ENCODE assay signal across 7 mouse cellular contexts in genomic region chr6:88084278-88085151, GRCm38 (mm10). TPM values are rescaled to one million over a fixed set of nuclear protein-coding genes. Genes with fewer than 3 reads are reported as not detected.
A peak's percentile ranks its signal among the peaks of the same experiment; 100 is the strongest.
DNase-seq lines count a peak whose midpoint lies in the region; ATAC-seq lines count a peak whose summit lies in the region.

TSS of gene Rpn1 (plus strand) at chr6:88084482.

- no peaks in the 10 kb centered on the region for H3K36me3 ChIP-seq in embryonic facial prominence, embryonic 11.5 days (replicated peaks; ENCODE audit: control insufficient read depth, insufficient read depth, low read depth, low read length)
- no peaks in the 10 kb centered on the region; the same call in 1 of the 2 replicates for H3K36me3 ChIP-seq in limb, embryonic 11.5 days (ENCODE audit: control insufficient read depth, insufficient read depth, low read length)
- H3K36me3 ChIP-seq in midbrain, embryonic 14.5 days (ENCODE audit: control insufficient read depth, insufficient read depth, low read length), result peaks cover 6% of the 10 kb centered on the region; the same call in 1 of the 2 replicates

- no peaks in the 10 kb centered on the region; the same call in 1 of the 2 replicates for H3K27me3 ChIP-seq in embryonic facial prominence, embryonic 11.5 days (ENCODE audit: control insufficient read depth, insufficient read depth, low read length)
- no peaks in the 10 kb centered on the region for H3K27me3 ChIP-seq in limb, embryonic 11.5 days (ENCODE audit: control insufficient read depth, insufficient read depth, low read length)
- no peaks in the 10 kb centered on the region for H3K27me3 ChIP-seq in midbrain, embryonic 14.5 days (ENCODE audit: control insufficient read depth, insufficient read depth, low read length)

- DNase-seq in adrenal gland, postnatal 14 days, result peak; percentile 100
- DNase-seq in embryonic facial prominence, embryonic 11.5 days (ENCODE audit: low spot score), result peak; percentile 96
- DNase-seq in heart, adult 11 months, result peak; percentile 100
- peak; percentile 98 for DNase-seq in kidney, adult 18-20 months
- peak; percentile 99 for DNase-seq in limb, embryonic 11.5 days (ENCODE audit: low spot score)
- peak; percentile 97 for DNase-seq in midbrain, embryonic 14.5 days
- DNase-seq in spleen, adult 18-20 months, result peak; percentile 96 to 99

- peak within 1 kb of the TSS; percentile 69 for H3K4me2 ChIP-seq in embryonic facial prominence, embryonic 11.5 days (ENCODE audit: low read depth, low read length)
- peak within 1 kb of the TSS; percentile 82 for H3K4me2 ChIP-seq in limb, embryonic 11.5 days (ENCODE audit: low read depth, severe bottlenecking)
- peak within 1 kb of the TSS; percentile 90 for H3K4me2 ChIP-seq in midbrain, embryonic 14.5 days (ENCODE audit: low read length)

- no peaks in the 10 kb centered on the region for H3K9me3 ChIP-seq in embryonic facial prominence, embryonic 11.5 days (replicated peaks; ENCODE audit: control insufficient read depth, low read length)
- H3K9me3 ChIP-seq in limb, embryonic 11.5 days (ENCODE audit: control insufficient read depth, low read length), result no peaks in the 10 kb centered on the region
- no peaks in the 10 kb centered on the region for H3K9me3 ChIP-seq in midbrain, embryonic 14.5 days (ENCODE audit: control insufficient read depth, low read length)

- 0% methylated on average over 68 of the region's 71 CpGs for WGBS in embryonic facial prominence, embryonic 11.5 days
- WGBS in limb, embryonic 11.5 days, result under 1% methylated on average over 63 of the region's 71 CpGs
- under 1% methylated on average over 71 of the region's 71 CpGs for WGBS in midbrain, embryonic 14.5 days

- H3K4me1 ChIP-seq in embryonic facial prominence, embryonic 11.5 days (ENCODE audit: control insufficient read depth, insufficient read depth, low read length), result peaks cover 7% of the 10 kb centered on the region; the same call in 1 of the 2 replicates
- H3K4me1 ChIP-seq in limb, embryonic 11.5 days (ENCODE audit: control insufficient read depth, insufficient read depth, low read length), result peaks cover 13% of the 10 kb centered on the region
- H3K4me1 ChIP-seq in midbrain, embryonic 14.5 days (ENCODE audit: control insufficient read depth, insufficient read depth, low read length), result peaks cover 17% of the 10 kb centered on the region

- ATAC-seq in embryonic facial prominence, embryonic 11.5 days (replicated peaks; ENCODE audit: insufficient number of reproducible peaks, low FRiP score, low TSS enrichment, low read depth), result peak; percentile 91
- peak; percentile 94 for ATAC-seq in limb, embryonic 11.5 days (ENCODE audit: insufficient number of reproducible peaks, low FRiP score, low TSS enrichment, low read depth)
- ATAC-seq in midbrain, embryonic 14.5 days (ENCODE audit: low FRiP score, low TSS enrichment), result peak; percentile 98

- peak within 1 kb of the TSS; percentile 93 for H3K9ac ChIP-seq in embryonic facial prominence, embryonic 11.5 days (replicated peaks; ENCODE audit: low read length)
- H3K9ac ChIP-seq in limb, embryonic 11.5 days (ENCODE audit: low read length), result peak within 1 kb of the TSS; percentile 89
- H3K9ac ChIP-seq in midbrain, embryonic 14.5 days (replicated peaks; ENCODE audit: low read length), result peak within 1 kb of the TSS; percentile 96

- H3K4me3 ChIP-seq in embryonic facial prominence, embryonic 11.5 days (ENCODE audit: low read depth, low read length), result peak within 1 kb of the TSS; percentile 97
- H3K4me3 ChIP-seq in limb, embryonic 11.5 days (ENCODE audit: low read depth, low read length), result peak within 1 kb of the TSS; percentile 87
- peak within 1 kb of the TSS; percentile 100 for H3K4me3 ChIP-seq in midbrain, embryonic 14.5 days (replicated peaks; ENCODE audit: low read depth, low read length)

- H3K27ac ChIP-seq in embryonic facial prominence, embryonic 11.5 days (replicated peaks; ENCODE audit: low read depth, low read length), result peak within 1 kb of the TSS; percentile 56; the same call in 1 of the 2 replicates
- H3K27ac ChIP-seq in limb, embryonic 11.5 days (replicated peaks; ENCODE audit: low read depth, low read length), result peak within 1 kb of the TSS; percentile 66
- peak within 1 kb of the TSS; percentile 80 for H3K27ac ChIP-seq in midbrain, embryonic 14.5 days (replicated peaks; ENCODE audit: low read depth, low read length)

RNA-seq across cellular contexts. Expression of gene Rpn1, which starts in this region (rescaled TPM):
- total RNA-seq in adrenal gland, postnatal 14 days (2021), result 183 and 185 TPM in 2 replicates
- 329 and 355 TPM in 2 replicates for polyA plus RNA-seq in embryonic facial prominence, embryonic 11.5 days (2014; fragmentation: Nextera tagmentation; extraction: Ambion mirVana)
- 332 and 352 TPM in 2 replicates for polyA plus RNA-seq in limb, embryonic 11.5 days (2014; fragmentation: Nextera tagmentation; extraction: Ambion mirVana)
- 251 and 290 TPM in 2 replicates for polyA plus RNA-seq in midbrain, embryonic 14.5 days (2014; fragmentation: Nextera tagmentation; extraction: Ambion mirVana)

Comparison
In these comparisons a context has a peak if more than half of its experiments do, and no peak if none do; other contexts are left out.
1. Peak in every context shown above with its lines: DNase-seq, ATAC-seq, H3K4me3 ChIP-seq and H3K27ac ChIP-seq.